Mouse (Mus musculus) heart, adult 2 months (tissue): ENCODE data around the gene Smug1.
A peak's percentile ranks its signal among the peaks of the same experiment; 100 is the strongest.

ENCODE experiments used
- CTCF ChIP-seq: fragments of 200-600 bp; IDR thresholded peaks from 2 replicates; pipeline ENCODE4 v1.8.1; 2022; ENCODE audit warnings: antibody characterized with exemption, mild to moderate bottlenecking, moderate library complexity
- POLR2A ChIP-seq: fragments of 200-500 bp; IDR thresholded peaks from 2 replicates; pipeline ENCODE4 v1.6.1; 2011; ENCODE audit warnings: mild to moderate bottlenecking, low read depth, low read length, control low read depth; ENCODE audit not compliant: insufficient read depth

GRCm38 (mm10) chr15:103121416-103121815 lies 45.5 kb downstream of the Smug1 start:
- no peak for TF ChIP-seq POLR2A
- TF ChIP-seq CTCF = peak; percentile 74
